Mouse (Mus musculus) embryonic fibroblast, embryonic 13.5 days (primary cell): ENCODE data around the gene Kcnk5.

ENCODE experiments used
- CTCF ChIP-seq: IDR thresholded peaks from 2 replicates; pipeline ENCODE4 v1.5.1; 2011; ENCODE audit warnings: mild to moderate bottlenecking, control low read depth, low read length, moderate library complexity, borderline replicate concordance; ENCODE audit not compliant: insufficient read depth
- POLR2A ChIP-seq: IDR thresholded peaks from 2 replicates; pipeline ENCODE4 v1.6.1; 2011; ENCODE audit warnings: low read depth, mild to moderate bottlenecking, control low read depth, low read length, moderate library complexity

DNA sequence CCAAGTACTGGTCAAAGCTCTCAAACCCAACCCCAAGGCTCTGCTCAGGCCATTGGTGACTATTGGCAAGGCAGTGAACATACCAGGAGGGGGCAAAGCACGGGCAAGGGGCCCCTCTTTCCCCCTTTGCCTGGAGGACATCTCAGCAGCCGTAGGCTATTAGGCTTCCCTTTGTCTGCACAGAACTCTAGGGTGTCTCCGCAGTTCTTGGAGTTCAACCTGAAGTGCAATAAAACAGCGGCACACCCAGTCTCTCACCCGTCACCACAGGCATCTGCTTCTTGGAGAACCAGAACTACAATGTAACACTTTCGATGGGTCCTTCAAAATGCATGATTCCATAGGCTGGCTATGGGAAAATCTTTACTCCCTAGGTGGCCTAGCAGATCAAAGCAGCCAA is 53.4 kb downstream of the Kcnk5 start:
- TF ChIP-seq POLR2A (no peak), CTCF (no peak)
